Mouse (Mus musculus) heart, embryonic 16.5 days (tissue): ENCODE data around the gene Cramp1l. TPM values are rescaled to one million over a fixed set of nuclear protein-coding genes. Genes with fewer than 3 reads are reported as not detected.

Source experiments
- ATAC-seq: fragments of 200-750 bp; cut with Nextera tagmentation; replicated peaks from 2 replicates; pipeline ENCODE4 v1.8.0; 2017; ENCODE audit warnings: moderate number of reproducible peaks; ENCODE audit not compliant: insufficient read depth, low FRiP score; ENCODE audit errors: extremely low read depth
- H3K27ac ChIP-seq: fragments of 300-500 bp; sonication (generic); 2 replicates; pipeline ENCODE4 v1.5.1; 2014; ENCODE audit warnings: mild to moderate bottlenecking, low read length, control low read depth, moderate library complexity
- H3K27me3 ChIP-seq: fragments of 300-500 bp; sonication (generic); 2 replicates; pipeline ENCODE4 v1.6.1; 2014; ENCODE audit warnings: low read length, mixed read lengths; ENCODE audit not compliant: control insufficient read depth, insufficient read depth
- H3K36me3 ChIP-seq: fragments of 300-500 bp; sonication (generic); 2 replicates; pipeline ENCODE4 v1.6.1; 2014; ENCODE audit not compliant: control insufficient read depth, insufficient read depth
- H3K4me1 ChIP-seq: fragments of 300-500 bp; sonication (generic); 2 replicates; pipeline ENCODE4 v1.6.1; 2014; ENCODE audit warnings: low read length, mixed read lengths; ENCODE audit not compliant: control insufficient read depth, insufficient read depth
- H3K4me2 ChIP-seq: fragments of 300-500 bp; sonication (generic); 2 replicates; pipeline ENCODE4 v1.6.1; 2014; ENCODE audit warnings: low read depth, mild to moderate bottlenecking, control low read depth, low read length
- H3K4me3 ChIP-seq: fragments of 300-500 bp; sonication (generic); 2 replicates; pipeline ENCODE4 v1.5.1; 2014; ENCODE audit warnings: mild to moderate bottlenecking, control low read depth, low read length
- H3K9ac ChIP-seq: fragments of 300-500 bp; sonication (generic); 2 replicates; pipeline ENCODE4 v1.6.1; 2014; ENCODE audit warnings: low read length, control low read depth
- H3K9me3 ChIP-seq: fragments of 300-500 bp; sonication (generic); replicated peaks from 2 replicates; pipeline ENCODE4 v1.6.1; 2016; ENCODE audit warnings: low read length; ENCODE audit not compliant: control insufficient read depth
- whole genome bisulfite sequencing: fragments of 180-500 bp; shearing (Covaris S2); extraction: QIAGEN DNeasy Blood & Tissue Kit; methylation state at CpG from one replicate; pipeline ENCODE4 v1.1.7; 2014; 5-methylcytosine and 5-hydroxymethylcytosine counted together
- polyA plus RNA-seq: library from polyadenylated mRNA; unstranded; fragments of >200 nt; fragmentation: Nextera tagmentation; extraction: Ambion mirVana; gene quantifications from 2 replicates; pipeline ENCODE4 v1.2.1, GENCODE M21; 2015

Gene Cramp1l
- polyA plus RNA-seq = 3.9 and 4.2 TPM in 2 replicates

DNA sequence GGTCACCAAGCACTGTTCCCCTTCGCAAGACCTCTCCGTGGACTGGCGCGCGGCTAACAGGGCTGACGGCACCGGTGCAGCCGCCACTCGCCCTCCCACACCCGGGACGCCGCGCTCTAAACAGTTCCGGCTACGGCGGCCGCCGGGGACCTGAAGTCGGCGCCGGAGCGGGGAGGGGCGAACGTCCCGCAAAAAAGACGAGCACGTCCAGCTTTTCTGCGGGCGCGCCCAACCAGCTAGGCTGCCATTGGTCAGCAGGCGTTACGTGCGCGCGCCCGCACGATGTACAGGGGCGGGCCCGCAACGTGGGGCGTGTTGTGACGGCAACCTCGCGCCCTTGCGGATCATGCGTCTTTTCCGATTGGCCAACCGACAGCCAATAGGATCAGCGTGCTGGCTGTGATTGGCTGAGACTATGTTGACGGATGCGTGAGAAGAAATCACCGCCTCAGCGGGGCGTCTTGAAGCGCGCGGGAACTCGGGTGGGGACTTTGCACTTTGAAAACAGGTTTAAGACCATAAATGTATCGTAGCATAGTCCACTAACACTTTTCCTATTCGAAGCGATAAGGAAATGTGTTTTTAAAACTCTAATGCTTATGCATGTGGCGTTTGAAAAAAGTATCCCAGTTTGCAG lies at the start of gene Cramp1l, which contains the start of gene Ift140:
Gene Cramp1l, minus strand, starts transcription at position 134 of the 637 bp plus-strand sequence.
Gene Ift140, plus strand, starts transcription at position 431 of the 637 bp plus-strand sequence.
- Histone ChIP-seq H3K27me3 (no peaks in the 10 kb centered on the region), H3K4me3 (peak within 1 kb of the TSS; percentile 90), H3K4me1 (peaks cover 14% of the 10 kb centered on the region), H3K9me3 (no peaks in the 10 kb centered on the region), H3K27ac (peak within 1 kb of the TSS; percentile 84), H3K4me2 (peak within 1 kb of the TSS; percentile 95), H3K36me3 (peaks cover 12% of the 10 kb centered on the region), H3K9ac (peak within 1 kb of the TSS; percentile 98)
- WGBS = under 1% methylated on average over 62 of the region's 62 CpGs
- ATAC-seq = peak; percentile 97

DNA sequence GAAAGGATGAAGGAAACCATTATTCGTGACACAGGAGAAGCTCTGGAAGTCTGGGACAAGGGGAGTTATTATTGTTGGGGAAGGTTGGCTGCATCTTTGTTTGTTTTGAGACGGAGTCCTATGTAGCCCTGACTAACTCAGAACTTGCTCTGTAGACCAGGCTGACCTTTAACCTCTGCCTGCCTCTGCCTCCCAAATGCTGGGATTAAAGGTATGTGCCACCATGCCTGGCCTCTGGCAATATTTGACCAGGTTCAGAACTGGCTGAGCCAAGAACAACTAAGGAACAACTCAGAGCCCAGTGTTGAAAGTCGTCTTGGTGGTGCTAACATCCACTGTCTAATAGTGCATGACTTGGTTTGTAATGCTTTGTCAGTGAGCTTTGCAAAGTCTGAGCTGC lies 49.6 kb upstream of the Cramp1l start:
- no peaks in the 10 kb centered on the region for H3K9me3 ChIP-seq
- H3K27ac ChIP-seq = peak overlapping the region; percentile 64
- WGBS = 74% methylated on average over 3 of the region's 3 CpGs
- no peaks in the 10 kb centered on the region for H3K36me3 ChIP-seq
- no peak overlapping the region for H3K4me2 ChIP-seq
- H3K9ac ChIP-seq = no peak overlapping the region
- no peak overlapping the region for H3K4me3 ChIP-seq
- no peak for ATAC-seq
- H3K27me3 ChIP-seq = no peaks in the 10 kb centered on the region
- peaks cover 24% of the 10 kb centered on the region for H3K4me1 ChIP-seq

DNA sequence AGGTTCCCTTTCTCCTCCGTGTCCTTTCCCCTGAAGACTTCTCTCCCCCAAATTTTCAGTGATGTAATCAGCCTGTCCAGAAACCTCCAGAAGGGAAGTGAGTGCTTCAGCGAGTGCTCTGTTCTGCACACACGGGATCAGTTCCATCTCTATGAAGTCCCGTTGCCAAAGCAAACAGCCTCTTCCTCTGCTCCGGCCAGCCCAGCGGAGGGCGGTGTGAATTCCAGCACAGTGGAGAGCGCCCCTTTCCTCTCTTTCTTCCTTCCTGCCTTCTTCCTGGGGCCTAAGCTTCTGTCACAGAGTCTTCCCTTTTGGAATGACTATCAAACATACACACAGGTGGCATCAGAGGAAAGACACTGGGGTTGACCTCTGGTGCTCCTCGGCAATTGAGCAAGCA lies 48.8 kb upstream of the Cramp1l start:
- peaks cover 24% of the 10 kb centered on the region for H3K4me1 ChIP-seq
- H3K27ac ChIP-seq = peak overlapping the region; percentile 75
- H3K27me3 ChIP-seq = no peaks in the 10 kb centered on the region
- H3K36me3 ChIP-seq = peaks cover 3% of the 10 kb centered on the region
- H3K4me2 ChIP-seq = no peak overlapping the region
- H3K4me3 ChIP-seq = no peak overlapping the region
- peak; percentile 79 for ATAC-seq
- H3K9me3 ChIP-seq = no peaks in the 10 kb centered on the region
- H3K9ac ChIP-seq = no peak overlapping the region
- WGBS = 39% methylated on average over 9 of the region's 9 CpGs

DNA sequence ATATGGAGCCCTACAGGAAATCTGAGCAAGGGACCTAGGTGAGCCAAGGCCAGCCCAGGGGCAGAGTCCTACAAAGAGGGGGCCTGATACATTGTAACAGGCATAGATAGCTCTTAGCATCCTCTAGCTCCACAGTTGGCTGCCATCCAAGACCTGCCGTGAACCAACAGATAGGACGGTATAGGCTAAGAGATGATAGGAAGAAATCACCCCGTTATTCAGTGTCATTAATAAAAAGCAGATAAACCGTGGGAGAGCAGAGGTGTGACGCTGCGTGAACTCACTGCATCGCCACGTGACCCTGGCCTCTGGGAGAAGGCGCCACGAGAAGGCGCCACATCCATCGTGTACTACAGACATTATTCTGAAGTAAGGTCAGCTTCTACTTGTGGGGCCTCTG lies 48.3 kb upstream of the Cramp1l start:
- Histone ChIP-seq H3K27me3 (no peaks in the 10 kb centered on the region), H3K36me3 (peaks cover 3% of the 10 kb centered on the region), H3K4me1 (peaks cover 24% of the 10 kb centered on the region), H3K9me3 (no peaks in the 10 kb centered on the region), H3K4me3 (no peak overlapping the region), H3K27ac (peak overlapping the region; percentile 75), H3K4me2 (no peak overlapping the region), H3K9ac (no peak overlapping the region)
- 29% methylated on average over 12 of the region's 12 CpGs for WGBS
- ATAC-seq = peak; percentile 33; the same call in 1 of the 2 replicates

DNA sequence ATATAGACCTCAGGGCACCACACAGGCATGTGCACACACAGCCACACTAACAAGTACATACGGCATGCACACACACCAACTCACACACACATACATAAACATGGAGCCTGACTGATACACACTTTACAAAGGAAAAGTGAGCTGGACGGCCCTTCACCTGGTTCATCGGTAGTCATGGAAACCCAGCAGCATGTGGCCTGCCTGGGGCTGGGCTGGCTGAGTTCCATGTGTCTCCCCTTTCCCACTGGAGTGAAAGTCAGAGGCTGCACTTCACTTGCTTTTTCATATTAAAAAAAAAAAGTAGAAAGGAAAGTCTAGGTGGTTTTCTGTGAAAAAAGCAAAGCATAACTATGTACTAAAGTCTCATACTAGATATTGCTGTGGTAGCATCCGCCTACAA lies 47.7 kb upstream of the Cramp1l start:
- H3K27me3 ChIP-seq = no peaks in the 10 kb centered on the region
- no peak overlapping the region for H3K4me2 ChIP-seq
- H3K9ac ChIP-seq = no peak overlapping the region
- no peak overlapping the region for H3K4me3 ChIP-seq
- no peaks in the 10 kb centered on the region for H3K9me3 ChIP-seq
- ATAC-seq = no peak
- peaks cover 23% of the 10 kb centered on the region for H3K4me1 ChIP-seq
- 86% methylated on average over 4 of the region's 4 CpGs for WGBS
- H3K36me3 ChIP-seq = peaks cover 3% of the 10 kb centered on the region
- peak overlapping the region; percentile 75 for H3K27ac ChIP-seq

DNA sequence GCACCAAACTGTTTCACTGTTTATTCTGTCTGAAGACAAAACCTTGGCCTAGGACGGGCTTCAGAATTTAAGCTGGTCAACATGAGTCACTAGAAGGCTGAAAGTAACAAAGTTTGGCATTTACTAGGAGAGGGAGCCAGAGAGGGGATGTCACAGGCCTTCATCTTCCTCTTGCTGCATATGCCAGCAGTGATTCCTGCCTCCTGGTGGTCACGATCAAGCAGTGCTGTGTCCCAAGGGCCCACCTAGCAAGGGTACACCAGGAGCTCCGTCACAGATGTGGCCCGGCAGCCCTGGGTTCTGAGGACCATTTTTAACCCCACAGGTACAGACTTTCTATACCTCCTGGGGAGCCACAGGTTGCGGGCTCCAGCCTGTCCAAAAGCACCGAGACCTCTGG lies 41.5 kb upstream of the Cramp1l start:
- no peaks in the 10 kb centered on the region for H3K4me1 ChIP-seq
- H3K27ac ChIP-seq = no peak overlapping the region
- no peaks in the 10 kb centered on the region for H3K27me3 ChIP-seq
- H3K4me2 ChIP-seq = no peak overlapping the region
- peaks cover 15% of the 10 kb centered on the region for H3K36me3 ChIP-seq
- H3K9me3 ChIP-seq = no peaks in the 10 kb centered on the region
- no peak overlapping the region for H3K4me3 ChIP-seq
- WGBS = 80% methylated on average over 6 of the region's 6 CpGs
- no peak for ATAC-seq
- no peak overlapping the region for H3K9ac ChIP-seq

DNA sequence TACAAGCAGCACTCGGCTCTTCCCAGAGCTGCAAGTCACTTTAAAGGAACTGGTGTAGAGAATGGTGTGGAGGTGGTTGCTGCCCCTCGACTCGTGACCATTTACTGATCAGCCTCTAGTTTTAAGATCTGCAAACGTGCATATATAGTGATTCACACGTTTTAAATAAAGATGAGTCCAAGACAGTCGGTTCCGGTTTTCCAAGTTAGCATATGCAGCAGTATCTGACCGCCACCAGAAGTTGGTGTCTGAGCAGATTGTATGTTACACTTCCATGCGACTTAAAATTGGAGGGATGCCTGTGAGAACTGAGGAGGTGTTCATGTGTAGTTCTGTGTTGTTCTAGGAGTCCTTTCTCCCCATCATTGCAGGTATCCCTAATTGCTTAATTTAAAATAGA lies 37.7 kb upstream of the Cramp1l start:
- Histone ChIP-seq H3K36me3 (peaks cover 12% of the 10 kb centered on the region; the same call in 1 of the 2 replicates), H3K27me3 (no peaks in the 10 kb centered on the region), H3K4me2 (no peak overlapping the region), H3K27ac (no peak overlapping the region), H3K4me1 (no peaks in the 10 kb centered on the region), H3K9me3 (no peaks in the 10 kb centered on the region), H3K4me3 (no peak overlapping the region), H3K9ac (no peak overlapping the region)
- no peak for ATAC-seq
- WGBS = 80% methylated on average over 9 of the region's 9 CpGs

DNA sequence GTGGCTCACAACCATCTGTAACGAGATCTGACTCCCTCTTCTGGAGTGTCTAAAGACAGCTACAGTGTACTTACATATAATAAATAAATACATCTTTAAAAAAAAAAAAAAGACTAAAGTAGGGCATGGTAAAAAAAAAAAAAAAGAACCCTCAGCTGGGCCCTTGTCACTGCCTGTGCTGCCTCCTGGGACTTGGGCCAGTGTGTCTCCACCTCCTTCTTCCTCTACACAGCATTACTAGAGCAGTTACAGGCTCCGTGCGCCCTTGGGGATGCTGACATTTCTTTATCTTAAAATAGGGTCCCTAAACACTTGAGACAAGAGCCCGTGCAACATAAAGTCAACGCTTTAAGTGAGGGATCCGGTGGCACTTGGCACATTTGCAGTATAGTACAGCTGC lies 31.6 kb upstream of the Cramp1l start:
- no peaks in the 10 kb centered on the region for H3K27me3 ChIP-seq
- no peaks in the 10 kb centered on the region; the same call in 1 of the 2 replicates for H3K36me3 ChIP-seq
- no peaks in the 10 kb centered on the region for H3K9me3 ChIP-seq
- WGBS = 37% methylated on average over 5 of the region's 6 CpGs
- H3K27ac ChIP-seq = no peak overlapping the region
- H3K9ac ChIP-seq = no peak overlapping the region
- ATAC-seq = no peak
- H3K4me1 ChIP-seq = no peaks in the 10 kb centered on the region
- no peak overlapping the region for H3K4me3 ChIP-seq
- H3K4me2 ChIP-seq = no peak overlapping the region

DNA sequence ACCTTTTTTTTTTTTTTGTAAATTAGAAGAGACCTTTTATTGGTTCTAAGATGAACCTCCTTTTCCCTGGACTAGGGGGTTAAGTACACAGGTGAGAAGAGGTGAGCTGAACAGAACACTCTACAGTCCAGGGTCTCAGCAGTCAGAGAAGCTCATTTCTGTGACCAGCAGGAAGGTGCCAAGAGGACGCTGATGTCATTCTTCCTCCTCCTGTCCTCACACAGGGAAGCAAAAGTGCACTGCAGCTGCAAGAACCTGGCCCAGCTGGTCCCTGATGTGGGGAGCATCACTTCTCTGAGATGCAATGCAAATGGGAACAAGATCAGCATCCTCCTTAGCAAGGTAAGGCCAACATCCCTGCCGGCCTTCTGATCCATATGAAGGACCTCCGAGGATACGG lies 29.7 kb upstream of the Cramp1l start:
- Histone ChIP-seq H3K36me3 (no peaks in the 10 kb centered on the region; the same call in 1 of the 2 replicates), H3K9ac (no peak overlapping the region), H3K4me3 (no peak overlapping the region), H3K27me3 (no peaks in the 10 kb centered on the region), H3K4me1 (no peaks in the 10 kb centered on the region), H3K9me3 (no peaks in the 10 kb centered on the region), H3K4me2 (no peak overlapping the region), H3K27ac (no peak overlapping the region)
- no peak for ATAC-seq
- 82% methylated on average over 4 of the region's 4 CpGs for WGBS
